Mouse (Mus musculus): ENCODE data around the gene Arhgap30.

Gene Arhgap30

DNA sequence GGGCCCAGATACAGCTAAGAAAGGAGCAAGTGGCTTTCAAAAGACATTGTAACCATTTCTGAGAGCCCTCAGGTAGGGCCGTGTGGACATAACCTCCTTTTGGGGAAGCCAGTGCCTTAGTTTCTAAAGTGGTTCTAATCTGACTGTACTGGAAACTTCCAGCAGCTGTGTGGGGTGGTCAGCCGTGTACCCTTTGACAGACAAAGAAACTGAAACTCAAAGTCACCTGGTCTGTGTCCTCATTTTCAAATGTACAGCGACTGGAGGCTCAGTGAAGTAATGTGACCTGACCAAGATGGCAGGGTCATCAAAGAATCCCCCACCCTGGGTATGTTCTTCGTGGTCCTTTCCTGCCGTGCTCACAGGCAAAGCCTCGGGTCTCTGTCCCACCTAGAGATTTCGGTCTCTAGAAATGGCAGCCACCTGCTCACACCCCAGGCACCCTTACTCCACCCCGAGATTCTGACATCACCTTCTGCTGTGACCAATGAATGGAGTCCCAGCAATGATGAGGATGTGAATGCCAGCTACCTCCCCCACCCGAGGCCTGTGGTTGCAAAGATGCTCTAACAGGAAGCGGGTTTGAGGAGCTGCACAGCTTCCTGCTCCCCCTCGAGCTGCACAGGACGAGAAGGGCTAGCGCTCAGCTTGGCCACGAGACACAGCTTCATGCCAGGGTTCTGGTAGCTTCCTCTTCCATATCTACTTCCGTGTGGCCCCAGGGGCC lies at the start of gene Arhgap30:
Gene Arhgap30 (plus strand): TSS at position 579 of the 727 bp plus-strand sequence.
- DNase-seq, result peak; percentile 88

DNA sequence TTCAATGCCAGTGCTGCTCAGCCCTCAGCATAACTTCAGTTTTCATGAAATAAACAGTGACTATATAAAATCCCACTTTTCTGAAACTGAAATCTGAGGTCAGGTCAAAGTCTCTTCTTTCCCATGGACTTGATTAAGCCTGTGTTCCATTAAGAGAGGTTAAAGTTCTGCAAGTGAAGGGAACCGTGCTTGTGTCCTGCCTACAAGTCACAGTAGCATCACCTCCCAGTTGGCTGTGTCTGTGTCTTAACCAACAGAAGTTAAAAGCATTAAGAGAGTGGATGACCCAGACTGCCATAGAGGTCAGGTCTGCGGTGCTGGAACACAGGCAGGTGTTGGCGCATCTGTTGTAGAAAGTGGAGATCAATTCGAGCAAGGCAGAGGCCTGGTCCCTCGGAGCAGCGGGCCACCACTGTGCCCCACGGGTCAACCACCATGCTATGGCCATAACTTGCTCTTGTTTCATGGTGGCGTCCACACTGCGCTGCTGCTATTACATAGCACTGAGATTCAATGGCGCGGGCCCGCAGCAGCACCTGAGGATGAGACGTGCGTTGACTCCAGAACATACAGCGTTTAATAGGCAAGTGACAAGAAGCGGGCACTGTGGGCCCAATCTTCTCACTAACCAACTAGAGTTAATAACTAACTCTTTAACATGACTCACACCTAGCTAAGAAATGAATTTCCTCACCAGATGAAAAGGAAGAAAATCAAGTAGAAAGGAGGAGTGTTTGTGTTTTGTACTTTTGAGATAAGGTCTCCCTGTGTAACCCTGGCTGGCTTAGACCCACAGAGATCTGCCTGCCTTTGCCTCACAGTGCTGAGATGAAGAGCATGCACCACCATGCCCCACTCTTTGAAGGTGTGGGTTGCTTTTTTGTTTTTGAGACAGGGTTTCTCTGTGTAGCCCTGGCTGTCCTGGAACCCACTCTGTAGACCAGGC lies 46.2 kb upstream of the Arhgap30 start:
- DNase-seq, result no peak

DNA sequence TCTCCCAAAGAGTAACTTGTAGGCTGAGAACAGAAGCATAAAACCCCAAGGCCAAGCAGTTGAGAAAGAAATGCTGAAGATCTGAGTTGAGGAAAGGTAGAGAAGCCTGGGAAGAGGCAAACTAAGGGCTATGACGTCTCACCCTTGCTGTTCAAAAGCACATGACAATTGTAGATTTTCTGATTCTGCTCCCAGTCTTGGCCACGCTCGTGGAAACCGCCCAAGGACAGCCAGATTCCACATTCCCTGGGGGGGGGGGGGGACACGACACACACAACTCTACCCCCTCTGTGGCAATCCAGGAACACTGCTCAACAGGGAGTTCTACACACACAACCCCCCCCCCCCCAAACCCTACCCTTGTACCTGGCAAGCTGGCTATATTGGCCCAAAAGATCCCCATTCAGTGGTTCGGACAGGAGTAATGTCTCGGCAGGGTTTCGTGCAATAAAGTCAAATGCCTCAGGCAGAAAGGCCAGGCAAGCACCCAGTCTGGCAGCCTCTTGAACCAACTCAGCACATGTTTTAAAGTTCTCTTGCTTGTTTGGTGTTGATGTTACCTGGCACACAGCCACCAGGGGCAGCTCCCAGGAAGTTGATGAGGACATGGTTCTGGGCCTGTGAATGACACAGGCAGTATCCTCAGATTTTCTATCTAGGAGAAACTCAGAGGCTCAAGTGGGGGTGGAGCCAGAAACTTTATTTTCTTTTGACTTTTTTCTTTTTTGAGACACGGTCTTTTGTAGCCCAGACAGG lies 44.7 kb upstream of the Arhgap30 start:
- DNase-seq, result peak; percentile 28

DNA sequence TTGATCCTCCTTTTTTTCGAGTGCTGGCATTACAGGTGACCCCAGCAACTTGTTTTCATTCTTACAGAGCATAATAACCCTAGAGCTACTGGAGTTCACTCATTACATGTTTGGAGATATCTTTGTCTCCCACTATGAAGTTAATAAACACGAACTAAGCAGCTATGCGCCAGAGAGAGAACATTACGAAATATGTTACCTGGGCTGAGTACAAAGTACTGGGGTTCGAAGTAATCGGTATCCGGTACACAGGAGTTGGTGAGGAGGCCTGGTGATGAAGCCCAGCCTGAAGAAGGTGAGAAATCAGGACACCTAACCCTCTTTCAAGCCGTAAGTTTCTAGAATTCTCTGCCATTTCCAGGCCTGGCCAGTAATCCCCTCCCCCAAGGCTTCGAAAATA lies 44.0 kb upstream of the Arhgap30 start:
- no peak for DNase-seq

DNA sequence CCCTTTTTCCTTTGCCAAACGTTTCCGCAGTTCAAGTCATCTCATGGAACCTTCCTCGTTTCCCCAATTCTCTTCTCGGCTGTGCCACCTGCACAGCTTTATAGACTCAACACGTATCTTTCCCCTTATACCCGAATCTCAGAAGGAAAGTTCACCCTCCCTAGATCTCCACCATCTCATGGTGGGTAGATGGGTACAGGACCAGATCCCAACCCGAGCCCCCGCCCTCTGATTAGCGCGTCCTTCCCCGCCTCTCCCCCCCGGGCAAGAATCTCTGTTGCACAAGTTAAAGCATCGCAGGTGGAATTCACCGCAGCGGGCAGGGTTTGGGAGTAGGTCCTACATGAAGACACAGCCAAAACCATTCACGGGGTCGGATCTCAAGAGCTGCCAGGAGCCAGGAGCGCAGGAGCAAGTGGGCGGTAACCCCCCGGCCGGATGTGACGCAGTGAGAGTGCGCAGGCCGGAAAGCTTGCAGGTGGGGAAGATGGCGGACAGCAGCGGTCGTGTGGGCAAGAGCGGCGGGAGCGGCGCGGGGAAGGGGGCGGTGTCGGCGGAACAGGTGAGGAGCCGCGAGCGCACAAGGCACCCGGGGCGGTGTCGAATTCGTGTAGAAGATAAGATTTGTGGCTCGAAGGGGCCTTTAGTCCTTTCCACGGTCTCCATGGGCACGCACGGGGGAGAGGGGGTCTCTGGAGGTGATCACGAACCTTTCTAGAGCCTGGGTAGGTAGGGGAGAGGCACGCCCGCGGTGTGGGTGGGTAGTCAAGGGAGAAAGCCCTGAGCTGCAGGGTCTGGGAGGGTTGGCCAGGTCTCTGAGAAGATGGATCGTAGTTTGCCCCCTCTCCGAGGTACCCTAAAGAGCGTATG lies 43.3 kb upstream of the Arhgap30 start, which contains the start of the genes Nit1 and Pfdn2:
Gene Nit1 (minus strand): TSS at position 422 of the 870 bp plus-strand sequence.
Gene Pfdn2 (plus strand): TSS at position 446 of the 870 bp plus-strand sequence.
- peak; percentile 93 for DNase-seq

DNA sequence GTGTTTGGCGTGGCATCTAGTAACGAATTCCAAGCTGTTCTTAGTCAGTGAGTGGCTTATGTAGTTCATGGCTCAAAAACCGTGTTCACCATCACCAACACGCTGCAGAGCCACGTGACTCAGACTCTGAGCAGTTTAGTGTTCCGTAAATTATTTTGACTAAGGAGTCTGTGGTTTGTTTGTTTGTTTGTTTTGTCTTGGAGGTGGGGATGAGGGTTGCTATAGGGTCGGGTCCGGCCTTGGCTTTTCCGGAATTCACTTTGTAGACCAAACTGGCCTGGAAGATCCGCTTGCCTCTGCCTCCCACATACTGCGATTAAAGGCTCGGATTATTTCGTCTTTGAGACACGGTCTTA lies 42.7 kb upstream of the Arhgap30 start:
- DNase-seq, result no peak

DNA sequence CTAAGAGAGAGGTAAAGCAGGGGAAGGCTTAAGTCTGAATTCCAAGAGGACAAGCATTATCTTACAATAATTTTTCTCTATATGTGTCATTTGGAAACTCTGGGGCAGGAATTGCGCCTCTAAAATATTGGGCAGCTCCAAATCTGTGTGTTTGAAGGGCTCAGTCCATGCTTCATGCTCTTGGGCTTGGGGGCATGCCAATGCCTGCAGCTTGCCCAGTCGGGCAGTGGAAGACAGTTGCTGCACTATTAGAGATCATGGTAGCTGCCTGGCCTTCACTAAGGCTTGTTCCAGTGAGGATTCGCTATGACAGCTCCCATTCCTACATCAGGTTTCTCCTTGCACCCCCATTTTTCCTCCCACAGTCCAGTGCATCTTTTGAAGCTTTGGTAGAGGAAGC lies 40.1 kb upstream of the Arhgap30 start:
- DNase-seq, result no peak

DNA sequence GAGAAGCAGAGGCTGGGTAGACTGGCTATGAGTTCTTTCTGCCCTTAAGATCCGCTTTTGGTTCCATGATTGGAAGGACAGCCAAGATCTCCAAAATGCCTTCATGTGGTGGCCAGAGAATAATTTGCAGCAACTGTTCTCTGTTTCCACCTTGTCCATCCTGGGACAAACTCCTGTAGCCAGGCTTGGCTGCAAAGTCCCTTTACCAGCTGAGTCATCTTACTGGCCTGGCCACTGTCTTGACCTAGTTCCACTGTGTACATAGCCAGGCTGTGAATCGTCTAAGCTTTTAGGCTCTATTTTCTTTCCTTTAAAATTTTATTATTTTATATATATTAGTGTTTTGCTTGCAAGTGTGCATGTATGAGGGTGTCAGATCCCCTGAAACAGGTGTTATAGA lies 39.5 kb upstream of the Arhgap30 start:
- no peak for DNase-seq

DNA sequence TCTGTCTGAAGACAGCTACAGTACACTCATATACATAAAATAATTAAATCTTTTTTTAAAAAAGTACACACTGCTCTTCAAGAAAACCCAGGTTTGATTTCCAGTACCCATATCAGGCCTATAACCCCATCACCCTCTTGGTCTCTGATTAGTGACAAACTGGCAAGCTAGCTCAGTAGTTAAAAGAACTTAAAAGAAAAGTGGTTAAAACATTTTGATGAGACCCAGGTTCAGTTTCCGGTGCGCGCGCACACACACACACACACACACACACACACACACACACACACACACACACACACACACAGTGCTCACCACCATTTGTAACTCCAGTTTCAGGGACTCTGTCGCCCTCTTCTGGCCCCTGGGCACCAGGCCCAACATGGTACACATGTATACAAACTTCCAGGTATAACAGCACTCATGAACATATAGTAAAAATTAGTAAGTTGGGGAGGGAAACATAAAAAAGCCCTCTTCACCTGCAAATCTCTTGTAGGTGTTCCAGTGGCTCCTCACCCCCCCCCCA lies 32.9 kb upstream of the Arhgap30 start:
- peak; percentile 78 for DNase-seq

DNA sequence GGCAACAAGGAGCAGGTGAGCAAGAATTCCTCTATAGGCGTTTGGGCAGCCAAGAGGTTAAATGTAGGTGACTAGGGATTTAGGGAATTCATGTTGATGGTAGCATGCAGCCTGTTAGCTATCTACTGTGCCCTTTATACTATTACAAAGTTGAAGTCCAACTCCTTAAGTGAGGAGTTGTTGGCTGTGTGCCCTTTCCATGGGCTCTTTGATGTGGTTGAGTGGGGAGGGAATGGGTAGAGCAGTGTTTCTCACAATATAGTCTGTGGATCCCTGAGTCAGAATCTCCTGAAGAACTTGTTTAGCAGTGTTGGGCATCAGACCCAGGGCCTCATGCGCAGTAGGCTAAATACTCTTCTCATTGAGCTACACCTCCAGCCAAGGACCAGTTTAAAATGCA lies 31.9 kb upstream of the Arhgap30 start:
- DNase-seq, result no peak

DNA sequence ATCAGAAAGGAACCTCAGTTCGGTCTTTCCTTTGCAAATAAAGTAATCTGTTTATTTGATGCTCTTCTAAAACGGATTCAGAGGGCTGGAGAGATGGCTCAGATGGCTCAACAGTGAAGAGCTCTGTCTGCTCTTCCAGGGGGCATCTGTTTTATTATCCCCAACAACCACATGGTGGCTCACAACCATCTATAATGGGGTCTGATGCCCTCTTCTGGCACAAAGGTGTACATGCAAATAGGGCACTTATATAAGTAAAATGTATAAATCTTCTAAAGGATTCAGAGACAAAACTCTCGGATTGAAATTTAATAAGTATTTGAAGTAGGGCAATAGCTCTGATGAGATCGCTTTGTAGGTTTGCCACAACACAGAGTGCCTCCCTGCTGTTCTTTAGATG lies 30.3 kb upstream of the Arhgap30 start:
- DNase-seq, result peak; percentile 52

DNA sequence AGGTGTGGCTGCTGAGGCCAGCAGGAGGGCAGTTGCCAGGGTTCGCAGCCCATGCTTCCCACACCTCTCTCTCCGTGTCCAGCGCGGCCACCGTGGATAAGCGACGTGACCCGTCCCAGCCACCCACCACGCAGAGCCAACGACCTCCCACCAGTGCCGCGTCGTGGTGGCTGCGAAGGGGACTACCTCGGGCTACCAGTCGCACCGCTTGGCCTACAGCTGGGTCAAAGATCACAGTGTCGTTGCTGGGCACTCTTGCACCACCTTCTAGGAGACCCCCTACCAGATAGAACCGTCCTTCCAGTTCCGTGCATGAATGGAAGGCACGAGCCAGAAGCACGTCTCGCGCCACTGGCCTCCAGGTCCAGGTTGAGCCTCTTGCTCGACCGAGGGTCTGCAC lies 28.5 kb upstream of the Arhgap30 start:
- peak; percentile 57 for DNase-seq

DNA sequence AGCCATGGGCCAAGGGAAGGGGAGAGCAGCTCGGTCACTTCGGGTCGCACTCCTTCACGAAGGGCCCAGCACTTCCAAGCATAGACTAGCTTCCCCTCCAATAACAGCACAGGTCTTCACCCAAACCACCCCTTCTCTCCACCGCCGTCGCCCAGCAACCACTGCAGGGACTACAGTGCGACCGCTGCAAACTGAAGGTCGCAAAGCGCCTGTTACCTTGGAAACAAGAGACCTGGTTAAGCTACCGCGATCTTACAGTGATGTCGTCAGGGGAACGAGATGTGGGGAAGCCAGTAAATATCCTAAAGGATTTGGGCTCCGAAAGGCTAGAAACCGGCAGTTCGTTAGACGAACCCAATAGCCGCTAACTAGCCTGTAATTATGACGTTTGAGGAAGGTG lies 28.1 kb upstream of the Arhgap30 start, which contains the start of gene Klhdc9:
Gene Klhdc9 (minus strand): TSS at position 143 of the 400 bp plus-strand sequence.
- DNase-seq, result peak; percentile 92

DNA sequence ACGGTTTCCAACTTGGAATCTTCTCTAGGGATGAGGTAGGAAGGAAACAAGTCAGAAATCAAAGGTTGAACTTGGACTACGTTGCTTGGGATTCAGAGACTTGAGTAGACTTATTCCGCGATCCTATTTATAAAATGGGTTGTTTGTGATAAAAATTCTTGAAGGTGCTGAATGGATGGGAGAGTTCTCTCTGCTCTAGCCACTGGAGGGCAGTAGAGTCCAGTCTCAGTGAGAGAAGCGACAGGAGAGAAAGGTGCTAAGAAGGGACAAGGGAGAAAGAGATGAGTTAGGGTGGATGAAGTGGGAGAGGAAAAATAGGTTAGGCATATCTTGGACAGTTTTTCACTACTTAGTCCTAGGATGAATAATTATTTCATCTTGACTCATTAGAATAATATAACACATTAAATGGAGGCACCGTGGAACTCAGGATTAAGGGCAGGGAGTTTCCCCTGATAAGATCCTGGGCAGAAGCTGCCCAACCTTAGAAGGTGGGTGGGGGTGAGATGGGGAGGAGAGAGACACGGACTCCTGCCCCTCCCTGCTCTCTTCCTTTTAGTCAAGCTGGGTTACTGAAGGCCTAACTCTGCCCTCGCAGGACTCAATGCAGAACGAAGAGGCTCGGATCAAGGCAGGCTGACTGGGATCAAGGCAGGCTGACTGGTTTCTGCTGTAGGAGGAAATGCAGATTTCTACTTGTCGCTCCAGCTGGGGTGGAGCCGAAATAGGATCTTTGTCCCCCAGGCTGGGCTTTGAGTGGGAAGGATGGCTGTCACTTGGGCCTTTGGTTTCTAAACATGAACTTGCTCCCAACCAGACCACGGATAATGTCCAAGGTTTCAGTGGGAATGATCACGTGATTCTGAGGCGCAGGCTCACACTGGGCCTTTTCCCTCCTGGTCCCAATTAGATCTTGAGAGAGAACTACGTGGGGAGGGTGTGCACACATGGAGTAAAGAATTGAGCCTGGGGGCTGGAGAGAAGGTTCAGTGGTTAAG lies 27.3 kb upstream of the Arhgap30 start:
- DNase-seq, result peak; percentile 79

DNA sequence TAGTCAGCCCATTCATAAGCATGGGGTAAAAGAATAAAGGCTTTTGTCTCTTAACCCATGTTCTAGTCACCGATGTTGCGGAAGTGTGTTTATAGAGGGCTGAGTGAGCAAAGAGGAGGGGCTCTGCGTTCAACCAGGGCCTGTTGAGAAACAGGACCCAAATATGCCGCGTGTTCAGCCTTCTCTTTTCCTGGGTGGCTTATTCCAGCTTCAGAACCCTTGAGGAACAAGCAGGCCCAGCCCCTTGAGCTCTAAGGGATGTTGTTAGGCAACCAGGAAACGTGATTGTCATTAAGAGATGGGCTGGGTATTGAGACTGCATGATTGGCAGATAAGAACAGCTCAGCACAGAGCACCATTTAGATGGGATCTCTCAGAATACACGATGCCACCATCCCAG lies 22.8 kb upstream of the Arhgap30 start:
- no peak for DNase-seq

DNA sequence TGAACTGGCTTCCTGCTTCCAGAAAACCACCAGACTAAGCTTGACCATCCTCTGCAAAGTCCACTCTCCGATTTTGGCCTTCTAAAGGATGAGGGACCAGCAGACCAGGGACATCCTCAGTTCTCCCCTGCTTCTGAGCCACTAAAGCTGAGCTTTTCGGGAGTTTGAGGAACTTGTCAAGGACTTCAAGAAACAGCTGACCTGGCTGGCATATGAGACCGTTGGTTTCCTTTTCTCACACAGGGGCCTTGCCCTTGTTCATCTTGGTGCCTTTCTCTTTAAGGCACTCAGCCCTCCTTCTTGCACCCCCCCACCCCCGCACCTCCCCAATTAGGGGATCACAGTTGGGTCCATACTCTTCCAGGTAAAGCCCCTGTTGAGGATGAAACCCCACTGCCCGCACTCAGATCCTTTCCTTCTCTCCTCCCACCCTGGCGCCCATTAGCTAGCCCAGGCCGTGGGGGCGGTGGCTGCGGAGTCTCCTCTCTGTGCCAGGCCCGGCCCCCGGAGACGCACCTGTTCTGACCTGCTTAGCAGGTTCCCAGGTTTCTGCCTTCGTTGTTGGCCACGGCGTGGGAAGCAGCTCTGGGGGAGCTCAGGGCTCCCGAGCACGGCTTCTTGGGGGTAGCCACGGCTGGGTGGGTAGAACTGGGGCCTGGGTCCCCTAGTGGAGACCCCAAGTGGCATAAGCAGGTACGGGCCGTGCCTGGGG lies 18.8 kb upstream of the Arhgap30 start, which contains the start of gene Nectin4:
Gene Nectin4 (plus strand): TSS at position 255 of the 712 bp plus-strand sequence.
- DNase-seq, result no peak

DNA sequence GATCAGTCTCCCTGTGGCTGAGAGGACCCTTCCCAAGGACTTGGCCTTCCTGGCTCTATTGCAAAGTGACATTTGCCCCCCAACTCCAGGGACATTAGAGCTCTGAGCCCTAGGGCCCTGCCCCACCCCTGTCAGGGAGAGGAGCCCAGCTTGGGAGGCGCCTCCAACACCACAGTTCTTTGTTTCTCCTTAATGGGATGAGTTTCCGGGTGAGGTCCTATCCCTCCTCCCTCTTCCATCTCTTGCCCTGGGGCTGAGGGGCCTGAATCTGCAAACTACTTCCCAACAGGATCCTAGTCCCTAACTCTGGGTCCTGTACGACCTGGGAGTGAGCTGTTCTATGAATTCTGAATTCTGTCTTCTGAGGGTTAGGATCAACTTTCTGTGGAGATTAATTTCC lies 15.9 kb upstream of the Arhgap30 start:
- DNase-seq, result no peak

DNA sequence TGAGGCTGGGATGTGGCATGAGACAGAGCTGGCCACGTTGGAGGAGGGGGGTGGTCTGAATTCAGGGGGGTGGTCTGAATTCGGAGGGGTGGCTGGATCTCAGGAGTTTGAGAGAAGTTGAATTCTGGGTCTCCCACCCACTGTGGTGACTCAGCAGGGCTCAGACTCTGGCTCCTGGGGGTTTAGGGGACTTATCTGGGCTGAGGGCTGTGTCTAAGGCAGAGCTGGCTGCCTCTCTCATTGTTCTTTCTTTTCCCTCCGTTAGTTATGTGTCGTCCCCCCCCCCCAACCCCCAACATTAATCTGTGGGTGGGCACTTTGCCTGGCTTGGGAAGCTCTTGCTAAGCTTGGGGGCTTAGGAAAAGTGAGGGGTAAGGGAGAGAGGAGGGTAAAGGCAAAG lies 14.8 kb upstream of the Arhgap30 start:
- DNase-seq, result no peak

DNA sequence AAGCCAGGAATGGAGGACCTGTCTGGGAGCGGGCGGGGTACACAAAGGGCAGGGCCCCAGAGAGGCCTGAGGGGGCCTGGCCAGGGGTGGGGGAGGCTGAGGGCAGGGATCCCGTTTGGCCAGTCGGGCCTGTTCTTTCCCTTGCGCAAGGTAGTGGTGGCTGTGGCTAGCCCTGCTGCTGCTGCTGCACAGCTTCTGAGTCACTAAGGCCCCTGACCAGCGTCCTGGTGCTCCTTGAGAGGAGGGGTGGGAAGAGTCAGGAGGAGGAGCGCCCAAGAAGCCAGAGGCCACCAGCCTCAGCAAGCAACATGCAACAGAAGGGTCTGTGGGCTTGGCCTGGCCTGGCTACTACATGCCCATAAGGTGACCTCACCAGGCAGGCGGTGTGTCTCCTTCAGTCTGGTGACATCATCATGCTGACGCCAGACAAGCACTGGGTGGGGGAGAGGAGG lies 13.1 kb upstream of the Arhgap30 start:
- DNase-seq, result no peak

DNA sequence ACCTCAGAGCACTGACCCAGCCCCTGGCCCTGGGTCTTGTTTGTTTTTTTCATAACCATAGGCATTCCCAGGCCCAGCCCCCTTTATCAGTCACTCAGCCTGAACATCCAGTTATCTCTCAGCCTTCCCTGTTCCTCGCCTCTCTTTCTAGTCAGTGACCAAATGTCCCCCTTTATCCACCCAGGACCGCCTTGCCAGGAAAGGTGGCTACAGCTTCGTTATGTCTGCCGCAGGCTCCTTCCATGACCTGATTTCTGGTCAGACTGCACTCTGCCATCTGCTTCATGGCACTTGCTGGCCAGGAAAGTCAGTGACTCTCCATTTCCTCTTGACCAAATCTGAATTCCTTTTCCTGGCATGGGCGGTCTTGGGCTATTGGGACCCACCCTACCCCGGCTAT lies 10.5 kb upstream of the Arhgap30 start:
- no peak for DNase-seq

All from thymus, postnatal 4 days (tissue).